Mouse (Mus musculus): ENCODE results near the gene Rrn3.

Rrn3 gene

GRCm38 (mm10) chr16:13848310-13848709, 67.8 kb downstream of the Rrn3 start:
- peak; percentile 10 for DNase-seq (ENCODE audit: low read depth, low spot score)

GRCm38 (mm10) chr16:13851446-13851845, 70.9 kb downstream of the Rrn3 start:
- no peak for DNase-seq (ENCODE audit: low read depth, low spot score)

GRCm38 (mm10) chr16:13853886-13854285, 73.4 kb downstream of the Rrn3 start:
- no peak for DNase-seq (ENCODE audit: low read depth, low spot score)
